Mouse (Mus musculus) frontal cortex, adult (tissue): ENCODE measurements at regions not wholly inside any gene's neighbourhood (a gene's known extent, or its start where the extent isn't known, plus 50 kb on each side); places are given as distances from the start of the nearest gene placed in this dataset.

ENCODE experiments used
- ATAC-seq: cut with Nextera tagmentation; 2 replicates; pipeline ENCODE4 v1.9.2; 2017; ENCODE audit warnings: mild to moderate bottlenecking, moderate library complexity, mixed read lengths; ENCODE audit not compliant: low TSS enrichment

- ATAC-seq: no peak
These were observed 179.0 kb upstream of the Xlr start for GRCm38 (mm10) chrX:53976273-53977135.

DNA sequence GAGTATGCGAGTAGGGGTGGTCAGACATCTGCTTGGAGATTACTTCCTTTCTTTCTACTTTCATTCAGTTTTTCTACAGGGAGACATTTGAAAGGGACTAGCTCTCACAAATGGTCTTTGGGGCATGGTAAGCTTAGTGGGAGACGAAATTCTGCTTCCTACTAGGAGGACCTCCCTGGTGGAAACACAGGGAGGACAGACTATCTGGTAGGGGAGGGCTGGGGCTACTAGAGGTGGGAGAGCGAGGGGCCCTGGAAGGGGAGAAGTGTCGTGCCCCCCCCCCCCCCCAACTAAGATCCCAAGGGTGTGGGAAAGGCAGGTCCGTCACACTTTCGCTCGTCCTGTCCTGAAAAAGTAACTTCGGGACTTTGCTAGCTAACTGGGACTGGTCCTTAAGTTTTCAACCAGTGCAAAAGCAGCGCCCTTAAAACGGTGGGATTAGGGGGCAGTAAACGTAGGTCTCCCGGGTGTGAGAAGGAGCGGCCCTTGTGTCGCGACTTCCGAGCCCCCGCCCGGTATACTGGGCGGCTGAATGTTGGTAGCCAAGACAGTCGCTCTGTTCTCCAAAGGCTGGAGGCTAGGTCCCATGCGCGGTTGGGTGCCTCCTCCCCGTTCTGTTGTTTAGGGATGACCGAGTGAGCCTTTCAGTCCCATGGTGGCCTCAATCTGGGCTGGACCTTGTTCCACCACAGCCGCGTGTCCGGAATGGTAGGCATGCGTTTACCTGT, 178.2 kb upstream of the Xlr start:
- no peak for ATAC-seq

DNA sequence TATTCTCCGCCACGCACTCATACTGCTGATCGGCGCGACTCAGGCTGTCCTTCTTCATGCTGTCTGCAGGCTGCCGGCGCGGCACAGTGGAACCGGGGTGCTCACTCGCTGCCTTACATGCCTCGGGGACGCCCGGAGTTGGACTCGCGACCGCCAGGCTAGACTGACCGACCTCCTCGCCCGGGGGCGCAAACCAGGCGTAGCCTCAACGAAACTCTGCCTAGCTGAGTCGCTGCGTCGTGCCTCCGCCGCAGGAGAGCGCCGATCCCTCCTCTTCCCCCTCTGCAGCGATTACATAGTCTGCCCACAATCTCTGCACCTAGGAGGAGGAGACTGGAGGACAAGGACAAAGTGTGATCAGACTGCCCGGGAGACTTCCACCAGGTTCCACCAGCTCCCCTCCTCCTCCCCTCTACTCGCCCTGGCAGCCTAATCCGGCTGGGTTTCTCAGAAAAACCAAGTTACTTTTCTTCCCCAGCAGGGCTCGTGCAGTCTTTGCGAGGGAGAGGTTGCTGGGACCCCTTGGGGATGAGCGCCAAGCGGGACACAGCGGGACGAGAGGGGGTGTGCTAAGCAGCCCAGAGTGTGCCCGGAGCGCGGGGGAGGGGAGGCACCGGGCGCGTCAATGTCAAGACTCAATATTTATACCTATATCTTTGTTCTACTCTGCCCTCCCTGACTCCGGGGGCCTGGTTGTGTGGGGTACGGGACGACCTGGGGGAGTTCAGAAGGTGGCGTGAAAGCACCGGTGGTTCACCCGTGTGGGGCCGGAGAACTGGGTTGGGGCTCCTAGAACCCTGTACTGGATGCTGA, 177.4 kb upstream of the Xlr start:
- ATAC-seq: peak; percentile 55
